Mouse (Mus musculus) thymus, postnatal 14 days (tissue): Measurements from ENCODE around the gene Pan3.
A peak's percentile ranks its signal among the peaks of the same experiment; 100 is the strongest.
"Not testable (repeated sequence)": the region's sequence is repeated elsewhere in the genome, so short reads cannot be mapped to it uniquely, and the experiment has no call there.

Source experiments
- DNase-seq: peaks from one replicate; pipeline ENCODE4 v3.0.0; 2021

Pan3 gene

GRCm38 (mm10) chr5:147489226-147489625 is 59.3 kb downstream of the Pan3 start:
- DNase-seq = no peak

- DNase-seq = no peak
These were observed 60.9 kb downstream of the Pan3 start for GRCm38 (mm10) chr5:147490907-147491306.

GRCm38 (mm10) chr5:147492511-147492910 is 62.5 kb downstream of the Pan3 start:
- no peak for DNase-seq

- no peak for DNase-seq
These were observed 63.2 kb downstream of the Pan3 start for GRCm38 (mm10) chr5:147493205-147493604.

GRCm38 (mm10) chr5:147493685-147494084 is 63.7 kb downstream of the Pan3 start:
- no peak for DNase-seq

GRCm38 (mm10) chr5:147494388-147494787 is 64.4 kb downstream of the Pan3 start:
- no peak for DNase-seq

- DNase-seq = no peak
These were observed 64.9 kb downstream of the Pan3 start for GRCm38 (mm10) chr5:147494791-147495376.

- DNase-seq = no peak
These were observed 66.0 kb downstream of the Pan3 start for GRCm38 (mm10) chr5:147495961-147496360.

GRCm38 (mm10) chr5:147496921-147497320 is 67.0 kb downstream of the Pan3 start:
- DNase-seq = no peak

GRCm38 (mm10) chr5:147497714-147498113 is 67.8 kb downstream of the Pan3 start:
- no peak for DNase-seq

- no peak for DNase-seq
These were observed 71.6 kb downstream of the Pan3 start for GRCm38 (mm10) chr5:147501456-147501998.

- DNase-seq = no peak
These were observed 73.0 kb downstream of the Pan3 start for GRCm38 (mm10) chr5:147502921-147503320.

GRCm38 (mm10) chr5:147511350-147511749 is 81.4 kb downstream of the Pan3 start:
- no peak for DNase-seq

- DNase-seq = no peak
These were observed 97.0 kb downstream of the Pan3 start for GRCm38 (mm10) chr5:147527006-147527405.

GRCm38 (mm10) chr5:147527788-147528187 is 97.8 kb downstream of the Pan3 start:
- DNase-seq = peak; percentile 30

- DNase-seq = no peak
These were observed 102.1 kb downstream of the Pan3 start for GRCm38 (mm10) chr5:147532031-147532430.

GRCm38 (mm10) chr5:147539409-147539808 is 109.4 kb downstream of the Pan3 start:
- no peak for DNase-seq

GRCm38 (mm10) chr5:147539815-147540214 is 109.9 kb downstream of the Pan3 start:
- no peak for DNase-seq

GRCm38 (mm10) chr5:147542291-147542690 is 112.3 kb downstream of the Pan3 start:
- DNase-seq = no peak

- peak; percentile 69 for DNase-seq
These were observed 115.8 kb downstream of the Pan3 start for GRCm38 (mm10) chr5:147545731-147546241.

GRCm38 (mm10) chr5:147549016-147549755 is 119.2 kb downstream of the Pan3 start:
- no peak for DNase-seq

- DNase-seq = no peak
These were observed 122.1 kb downstream of the Pan3 start for GRCm38 (mm10) chr5:147551879-147552627.

GRCm38 (mm10) chr5:147557641-147558040 is 127.7 kb downstream of the Pan3 start:
- DNase-seq = not testable (repeated sequence)
